Mouse (Mus musculus) lung, embryonic 14.5 days (tissue): ENCODE measurements at regions not wholly inside any gene's neighbourhood (a gene's known extent, or its start where the extent isn't known, plus 50 kb on each side); places are given as distances from the start of the nearest gene placed in this dataset.

Experiments
- ATAC-seq: fragments of 200-750 bp; cut with Nextera tagmentation; 2 replicates; pipeline ENCODE4 v1.8.0; 2017; ENCODE audit warnings: mild to moderate bottlenecking, moderate TSS enrichment, moderate library complexity; ENCODE audit not compliant: insufficient read depth
- DNase-seq: peaks from one replicate; pipeline ENCODE4 v3.0.0-alpha.2; 2015
- H3K27ac ChIP-seq: fragments of 300-500 bp; sonication (generic); 2 replicates; pipeline ENCODE4 v1.5.1; 2014; ENCODE audit warnings: low read depth, mild to moderate bottlenecking, moderate library complexity
- H3K27me3 ChIP-seq: fragments of 300-500 bp; sonication (generic); 2 replicates; pipeline ENCODE4 v1.6.1; 2014; ENCODE audit warnings: low read length, control low read depth; ENCODE audit not compliant: insufficient read depth
- H3K36me3 ChIP-seq: fragments of 300-500 bp; sonication (generic); 2 replicates; pipeline ENCODE4 v1.6.1; 2014; ENCODE audit warnings: control low read depth; ENCODE audit not compliant: insufficient read depth
- H3K4me1 ChIP-seq: fragments of 300-500 bp; sonication (generic); 2 replicates; pipeline ENCODE4 v1.6.1; 2014; ENCODE audit warnings: antibody characterized with exemption, control low read depth; ENCODE audit not compliant: insufficient read depth
- H3K4me2 ChIP-seq: fragments of 300-500 bp; sonication (generic); 2 replicates; pipeline ENCODE4 v1.6.1; 2014; ENCODE audit warnings: mild to moderate bottlenecking
- H3K4me3 ChIP-seq: fragments of 300-500 bp; sonication (generic); 2 replicates; pipeline ENCODE4 v1.5.1; 2014; ENCODE audit warnings: low read depth, low read length
- H3K9ac ChIP-seq: fragments of 300-500 bp; sonication (generic); 2 replicates; pipeline ENCODE4 v1.6.1; 2014
- H3K9me3 ChIP-seq: fragments of 300-500 bp; sonication (generic); 2 replicates; pipeline ENCODE4 v1.6.1; 2016; ENCODE audit warnings: low read depth, low read length, control low read depth
- CTCF ChIP-seq: IDR thresholded peaks from 2 replicates; pipeline ENCODE4 v1.5.1; 2016; ENCODE audit warnings: antibody characterized with exemption, low read depth
- WGBS: fragments of 180-500 bp; shearing (Covaris S2); extraction: QIAGEN DNeasy Blood & Tissue Kit; methylation state at CpG from one replicate; pipeline ENCODE4 v1.1.7; 2014; 5-methylcytosine and 5-hydroxymethylcytosine counted together

DNA sequence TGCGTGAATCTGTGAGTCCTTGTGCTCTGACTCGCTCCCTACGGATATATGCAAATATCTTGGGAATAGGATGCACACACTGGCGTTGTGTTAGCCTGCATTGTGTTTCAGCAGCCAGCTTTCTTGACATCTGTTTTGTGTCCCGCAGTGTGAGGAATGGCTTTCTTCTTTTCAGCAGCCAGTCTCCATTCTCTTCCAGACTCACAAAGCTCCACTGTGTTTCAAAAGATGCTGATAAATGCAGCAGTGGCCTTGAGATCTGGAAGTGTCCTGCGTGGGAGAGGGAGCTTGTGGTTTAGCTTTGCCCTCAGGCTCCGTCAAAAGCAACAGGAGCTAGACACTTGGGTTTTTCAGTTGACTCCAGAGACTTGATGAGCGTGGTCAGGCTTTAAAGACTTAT, 188.9 kb upstream of the Fat4 start:
- DNase-seq (peak; percentile 34), ATAC-seq (no peak)
- Histone ChIP-seq H3K9me3 (no peaks in the 10 kb centered on the region), H3K27me3 (no peaks in the 10 kb centered on the region), H3K36me3 (no peaks in the 10 kb centered on the region), H3K4me3 (no peak overlapping the region), H3K4me1 (no peaks in the 10 kb centered on the region), H3K27ac (peak overlapping the region; percentile 16; the same call in 1 of the 2 replicates), H3K4me2 (no peak overlapping the region), H3K9ac (no peak overlapping the region)
- WGBS, result 49% methylated on average over 8 of the region's 8 CpGs
- TF ChIP-seq CTCF, result no peak

- Histone ChIP-seq H3K9ac (no peak overlapping the region), H3K36me3 (no peaks in the 10 kb centered on the region), H3K27ac (no peak overlapping the region), H3K4me3 (no peak overlapping the region), H3K27me3 (no peaks in the 10 kb centered on the region), H3K4me1 (no peaks in the 10 kb centered on the region), H3K4me2 (no peak overlapping the region), H3K9me3 (no peaks in the 10 kb centered on the region)
- WGBS, result 76% methylated on average over 2 of the region's 2 CpGs
- no peak for TF ChIP-seq CTCF
- no peak for ATAC-seq
- DNase-seq, result no peak
Measured at GRCm38 (mm10) chr3:38697349-38697748, 189.4 kb upstream of the Fat4 start.

GRCm38 (mm10) chr3:38695836-38696235, 190.9 kb upstream of the Fat4 start:
- 76% methylated on average over 7 of the region's 7 CpGs for WGBS
- H3K4me1 ChIP-seq, result no peaks in the 10 kb centered on the region
- H3K9ac ChIP-seq, result no peak overlapping the region
- DNase-seq (no peak), ATAC-seq (no peak)
- TF ChIP-seq CTCF, result no peak
- no peaks in the 10 kb centered on the region for H3K9me3 ChIP-seq
- H3K36me3 ChIP-seq, result no peaks in the 10 kb centered on the region
- H3K27me3 ChIP-seq, result no peaks in the 10 kb centered on the region
- no peak overlapping the region for H3K4me3 ChIP-seq
- H3K27ac ChIP-seq, result no peak overlapping the region
- H3K4me2 ChIP-seq, result no peak overlapping the region

- DNase-seq, result no peak
- Histone ChIP-seq H3K9ac (no peak overlapping the region), H3K27me3 (no peaks in the 10 kb centered on the region), H3K4me3 (no peak overlapping the region), H3K9me3 (no peaks in the 10 kb centered on the region), H3K4me1 (no peaks in the 10 kb centered on the region), H3K4me2 (no peak overlapping the region), H3K36me3 (no peaks in the 10 kb centered on the region), H3K27ac (no peak overlapping the region)
- TF ChIP-seq CTCF, result no peak
- no peak for ATAC-seq
Measured at GRCm38 (mm10) chr3:38692768-38693167, 194.0 kb upstream of the Fat4 start.

- H3K4me2 ChIP-seq, result no peak overlapping the region
- H3K4me1 ChIP-seq, result no peaks in the 10 kb centered on the region
- ATAC-seq, result no peak
- WGBS, result 80% methylated on average over 4 of the region's 4 CpGs
- no peak for DNase-seq
- H3K27me3 ChIP-seq, result no peaks in the 10 kb centered on the region
- TF ChIP-seq CTCF, result no peak
- H3K27ac ChIP-seq, result no peak overlapping the region
- H3K4me3 ChIP-seq, result no peak overlapping the region
- H3K36me3 ChIP-seq, result no peaks in the 10 kb centered on the region
- no peaks in the 10 kb centered on the region for H3K9me3 ChIP-seq
- no peak overlapping the region for H3K9ac ChIP-seq
Measured at GRCm38 (mm10) chr3:38684247-38684991, 199.8 kb upstream of the Ankrd50 start.

DNA sequence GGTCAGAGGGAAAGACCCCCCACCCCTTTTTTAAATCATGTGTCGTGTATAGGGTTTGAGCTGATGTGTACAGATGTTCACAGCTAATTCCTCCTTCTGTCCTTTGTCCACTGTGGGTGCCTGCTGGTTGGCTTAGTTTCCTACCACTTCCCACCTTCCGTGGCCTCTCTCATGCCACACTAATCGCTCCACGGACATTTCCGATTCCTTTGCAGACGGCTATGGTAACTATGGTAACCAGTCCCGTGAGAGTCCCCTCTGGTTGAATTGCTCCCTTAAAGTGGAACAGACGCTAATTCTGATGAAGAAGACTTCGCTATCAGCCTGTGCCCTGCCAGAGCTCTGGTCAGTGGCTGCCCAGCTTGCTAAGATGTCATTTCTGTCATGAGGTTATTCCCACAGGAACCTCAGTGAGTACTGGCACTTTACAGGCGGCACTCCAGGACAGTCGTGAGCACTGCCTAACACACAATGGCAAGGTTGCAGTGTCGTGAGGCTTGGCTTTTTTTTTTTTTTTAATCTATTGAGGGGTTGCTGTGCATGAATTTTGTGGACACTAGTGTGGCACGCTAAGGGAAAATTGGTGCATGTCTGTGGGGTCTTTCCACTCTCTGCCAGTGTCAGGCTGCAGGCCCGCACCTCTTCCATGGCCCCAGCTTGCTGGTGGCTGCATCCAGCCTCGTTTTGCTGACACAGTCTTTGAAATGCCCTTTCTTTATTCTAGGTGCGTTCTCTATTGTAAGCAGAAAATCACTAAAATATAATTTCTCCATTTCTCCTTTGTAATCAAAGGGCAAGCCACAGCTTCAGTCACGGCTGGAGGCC, 179.2 kb upstream of the Ankrd50 start:
- Histone ChIP-seq H3K9me3 (no peaks in the 10 kb centered on the region), H3K27ac (no peak overlapping the region), H3K9ac (no peak overlapping the region), H3K36me3 (no peaks in the 10 kb centered on the region), H3K4me1 (no peaks in the 10 kb centered on the region), H3K4me2 (no peak overlapping the region), H3K27me3 (no peaks in the 10 kb centered on the region), H3K4me3 (no peak overlapping the region)
- TF ChIP-seq CTCF, result no peak
- WGBS, result 59% methylated on average over 17 of the region's 17 CpGs
- DNase-seq, result peak; percentile 53
- ATAC-seq, result peak; percentile 14; the same call in 1 of the 2 replicates

- 73% methylated on average over 5 of the region's 5 CpGs for WGBS
- no peaks in the 10 kb centered on the region for H3K4me1 ChIP-seq
- no peaks in the 10 kb centered on the region for H3K27me3 ChIP-seq
- TF ChIP-seq CTCF, result peak; percentile 60
- H3K27ac ChIP-seq, result no peak overlapping the region
- H3K4me3 ChIP-seq, result no peak overlapping the region
- no peak for ATAC-seq
- peak; percentile 39 for DNase-seq
- no peaks in the 10 kb centered on the region for H3K9me3 ChIP-seq
- no peaks in the 10 kb centered on the region for H3K36me3 ChIP-seq
- H3K4me2 ChIP-seq, result no peak overlapping the region
- H3K9ac ChIP-seq, result no peak overlapping the region
Measured at GRCm38 (mm10) chr3:38663023-38663422, 178.4 kb upstream of the Ankrd50 start.
